Mouse (Mus musculus): ENCODE results near the gene Bicc1. TPM values are rescaled to one million over a fixed set of nuclear protein-coding genes. Genes with fewer than 3 reads are reported as not detected.
A peak's percentile ranks its signal among the peaks of the same experiment; 100 is the strongest.

The Bicc1 gene
- polyA plus RNA-seq, 1 experiment from 2014 or later: 40.7 TPM

- no peaks in the 10 kb centered on the region for H3K36me3 ChIP-seq (ENCODE audit: control insufficient read depth, insufficient read depth, low read length)
- H3K9me3 ChIP-seq (ENCODE audit: control insufficient read depth, low read length): no peaks in the 10 kb centered on the region
- ATAC-seq (ENCODE audit: low FRiP score, low TSS enrichment): no peak
- H3K4me2 ChIP-seq (replicated peaks; ENCODE audit: low read depth, low read length): no peak overlapping the region
- H3K4me3 ChIP-seq (ENCODE audit: low read length): no peak overlapping the region
- WGBS: 61% methylated on average over 3 of the region's 3 CpGs
- no peaks in the 10 kb centered on the region for H3K27me3 ChIP-seq (ENCODE audit: control insufficient read depth, insufficient read depth, low read length)
- peak overlapping the region; percentile 39; the same call in 1 of the 2 replicates for H3K27ac ChIP-seq (ENCODE audit: low read depth, low read length)
- peaks cover 32% of the 10 kb centered on the region for H3K4me1 ChIP-seq (ENCODE audit: control insufficient read depth, insufficient read depth, low read length)
- no peak overlapping the region for H3K9ac ChIP-seq (ENCODE audit: low read depth, low read length)
These were observed 38.7 kb downstream of the Bicc1 start for GRCm38 (mm10) chr10:71120769-71121165.

- H3K27ac ChIP-seq (ENCODE audit: low read depth, low read length): peak overlapping the region; percentile 39
- H3K4me1 ChIP-seq (ENCODE audit: control insufficient read depth, insufficient read depth, low read length): peaks cover 29% of the 10 kb centered on the region
- H3K27me3 ChIP-seq (ENCODE audit: control insufficient read depth, insufficient read depth, low read length): no peaks in the 10 kb centered on the region
- no peak overlapping the region for H3K9ac ChIP-seq (ENCODE audit: low read depth, low read length)
- 68% methylated on average over 14 of the region's 14 CpGs for WGBS
- H3K9me3 ChIP-seq (ENCODE audit: control insufficient read depth, low read length): no peaks in the 10 kb centered on the region
- no peaks in the 10 kb centered on the region for H3K36me3 ChIP-seq (ENCODE audit: control insufficient read depth, insufficient read depth, low read length)
- H3K4me2 ChIP-seq (replicated peaks; ENCODE audit: low read depth, low read length): no peak overlapping the region
- no peak for ATAC-seq (ENCODE audit: low FRiP score, low TSS enrichment)
- no peak overlapping the region for H3K4me3 ChIP-seq (ENCODE audit: low read length)
These were observed 39.3 kb downstream of the Bicc1 start for GRCm38 (mm10) chr10:71120121-71120768.

GRCm38 (mm10) chr10:71119120-71119847 is 40.2 kb downstream of the Bicc1 start:
- H3K4me1 ChIP-seq (ENCODE audit: control insufficient read depth, insufficient read depth, low read length): peaks cover 23% of the 10 kb centered on the region

GRCm38 (mm10) chr10:71117766-71118165 is 41.7 kb downstream of the Bicc1 start:
- Histone ChIP-seq H3K4me1 (ENCODE audit: control insufficient read depth, insufficient read depth, low read length) (peaks cover 17% of the 10 kb centered on the region), H3K27me3 (ENCODE audit: control insufficient read depth, insufficient read depth, low read length) (no peaks in the 10 kb centered on the region), H3K9me3 (ENCODE audit: control insufficient read depth, low read length) (no peaks in the 10 kb centered on the region), H3K9ac (ENCODE audit: low read depth, low read length) (no peak overlapping the region), H3K27ac (ENCODE audit: low read depth, low read length) (no peak overlapping the region), H3K4me2 (replicated peaks; ENCODE audit: low read depth, low read length) (no peak overlapping the region), H3K4me3 (ENCODE audit: low read length) (no peak overlapping the region), H3K36me3 (ENCODE audit: control insufficient read depth, insufficient read depth, low read length) (no peaks in the 10 kb centered on the region)
- 78% methylated on average over 7 of the region's 7 CpGs for WGBS
- no peak for ATAC-seq (ENCODE audit: low FRiP score, low TSS enrichment)

More at GRCm38 (mm10) chr10:71119120-71119847, 40.2 kb downstream of the Bicc1 start:
- Histone ChIP-seq H3K9ac (ENCODE audit: low read depth, low read length) (no peak overlapping the region), H3K4me2 (replicated peaks; ENCODE audit: low read depth, low read length) (no peak overlapping the region), H3K9me3 (ENCODE audit: control insufficient read depth, low read length) (no peaks in the 10 kb centered on the region), H3K36me3 (ENCODE audit: control insufficient read depth, insufficient read depth, low read length) (no peaks in the 10 kb centered on the region), H3K4me3 (ENCODE audit: low read length) (no peak overlapping the region), H3K27me3 (ENCODE audit: control insufficient read depth, insufficient read depth, low read length) (no peaks in the 10 kb centered on the region), H3K27ac (ENCODE audit: low read depth, low read length) (peak overlapping the region; percentile 49)
- WGBS: 50% methylated on average over 15 of the region's 15 CpGs
- ATAC-seq (ENCODE audit: low FRiP score, low TSS enrichment): no peak

- WGBS: 70% methylated on average over 10 of the region's 10 CpGs
- Histone ChIP-seq H3K36me3 (ENCODE audit: control insufficient read depth, insufficient read depth, low read length) (no peaks in the 10 kb centered on the region), H3K4me2 (replicated peaks; ENCODE audit: low read depth, low read length) (no peak overlapping the region), H3K4me1 (ENCODE audit: control insufficient read depth, insufficient read depth, low read length) (peaks cover 6% of the 10 kb centered on the region), H3K4me3 (ENCODE audit: low read length) (no peak overlapping the region), H3K27me3 (ENCODE audit: control insufficient read depth, insufficient read depth, low read length) (no peaks in the 10 kb centered on the region), H3K9me3 (ENCODE audit: control insufficient read depth, low read length) (no peaks in the 10 kb centered on the region), H3K27ac (ENCODE audit: low read depth, low read length) (peak overlapping the region; percentile 42; the same call in 1 of the 2 replicates), H3K9ac (ENCODE audit: low read depth, low read length) (no peak overlapping the region)
- ATAC-seq (ENCODE audit: low FRiP score, low TSS enrichment): no peak
These were observed 45.1 kb downstream of the Bicc1 start for GRCm38 (mm10) chr10:71114260-71114920.

- Histone ChIP-seq H3K9ac (ENCODE audit: low read depth, low read length) (no peak overlapping the region), H3K4me3 (ENCODE audit: low read length) (no peak overlapping the region), H3K27me3 (ENCODE audit: control insufficient read depth, insufficient read depth, low read length) (no peaks in the 10 kb centered on the region), H3K36me3 (ENCODE audit: control insufficient read depth, insufficient read depth, low read length) (no peaks in the 10 kb centered on the region), H3K9me3 (ENCODE audit: control insufficient read depth, low read length) (no peaks in the 10 kb centered on the region), H3K4me1 (ENCODE audit: control insufficient read depth, insufficient read depth, low read length) (no peaks in the 10 kb centered on the region), H3K4me2 (replicated peaks; ENCODE audit: low read depth, low read length) (no peak overlapping the region), H3K27ac (ENCODE audit: low read depth, low read length) (no peak overlapping the region)
- no peak for ATAC-seq (ENCODE audit: low FRiP score, low TSS enrichment)
- WGBS: 89% methylated on average over 9 of the region's 9 CpGs
These were observed 52.9 kb downstream of the Bicc1 start for GRCm38 (mm10) chr10:71106491-71107205.

GRCm38 (mm10) chr10:71104791-71105190 is 54.7 kb downstream of the Bicc1 start:
- H3K4me1 ChIP-seq (ENCODE audit: control insufficient read depth, insufficient read depth, low read length): no peaks in the 10 kb centered on the region
- no peak for ATAC-seq (ENCODE audit: low FRiP score, low TSS enrichment)
- WGBS: 70% methylated on average over 6 of the region's 6 CpGs
- no peak overlapping the region for H3K4me3 ChIP-seq (ENCODE audit: low read length)
- no peaks in the 10 kb centered on the region for H3K9me3 ChIP-seq (ENCODE audit: control insufficient read depth, low read length)
- H3K27me3 ChIP-seq (ENCODE audit: control insufficient read depth, insufficient read depth, low read length): no peaks in the 10 kb centered on the region
- H3K9ac ChIP-seq (ENCODE audit: low read depth, low read length): no peak overlapping the region
- no peak overlapping the region for H3K27ac ChIP-seq (ENCODE audit: low read depth, low read length)
- H3K4me2 ChIP-seq (replicated peaks; ENCODE audit: low read depth, low read length): no peak overlapping the region
- H3K36me3 ChIP-seq (ENCODE audit: control insufficient read depth, insufficient read depth, low read length): no peaks in the 10 kb centered on the region

- no peaks in the 10 kb centered on the region for H3K4me1 ChIP-seq (ENCODE audit: control insufficient read depth, insufficient read depth, low read length)
- no peak overlapping the region for H3K9ac ChIP-seq (ENCODE audit: low read depth, low read length)
- no peak overlapping the region for H3K4me3 ChIP-seq (ENCODE audit: low read length)
- H3K9me3 ChIP-seq (ENCODE audit: control insufficient read depth, low read length): no peaks in the 10 kb centered on the region
- no peak overlapping the region for H3K27ac ChIP-seq (ENCODE audit: low read depth, low read length)
- H3K4me2 ChIP-seq (replicated peaks; ENCODE audit: low read depth, low read length): no peak overlapping the region
- no peak for ATAC-seq (ENCODE audit: low FRiP score, low TSS enrichment)
- no peaks in the 10 kb centered on the region for H3K36me3 ChIP-seq (ENCODE audit: control insufficient read depth, insufficient read depth, low read length)
- H3K27me3 ChIP-seq (ENCODE audit: control insufficient read depth, insufficient read depth, low read length): no peaks in the 10 kb centered on the region
- WGBS: 81% methylated on average over 8 of the region's 8 CpGs
These were observed 58.5 kb downstream of the Bicc1 start for GRCm38 (mm10) chr10:71100815-71101499.

Measured in kidney, embryonic 14.5 days (tissue).